Mouse (Mus musculus) ES-E14 (cell line): Measurements from ENCODE around the gene Epha4.

ENCODE experiments used
- CHD2 ChIP-seq: IDR thresholded peaks from 2 replicates; pipeline ENCODE4 v1.6.1; 2014; ENCODE audit warnings: mild to moderate bottlenecking, low read depth, low read length, inconsistent platforms
- HCFC1 ChIP-seq: IDR thresholded peaks from 2 replicates; pipeline ENCODE4 v1.6.1; 2012; ENCODE audit warnings: low read length, inconsistent platforms, borderline replicate concordance; ENCODE audit not compliant: insufficient read depth
- ZC3H11A ChIP-seq: IDR thresholded peaks from 2 replicates; pipeline ENCODE4 v1.6.1; 2012; ENCODE audit warnings: low read depth, mild to moderate bottlenecking, inconsistent platforms, low read length, borderline replicate concordance

GRCm38 (mm10) chr1:77512059-77512407 is 2.9 kb downstream of the Epha4 start:
- no peak for TF ChIP-seq ZC3H11A
- TF ChIP-seq CHD2, result no peak
- TF ChIP-seq HCFC1, result no peak
